Mouse (Mus musculus) T-helper 2 cell (primary cell): ENCODE measurements around the gene S100a10.

Experiments
- in situ Hi-C: fragments of 300-600 bp; cut with MboI, MseI; formaldehyde crosslinking; loops from one replicate; pipeline ENCODE4 v1.15.1; 2025; ENCODE audit warnings: high pct_unique_total_duplicates

The S100a10 gene

DNA sequence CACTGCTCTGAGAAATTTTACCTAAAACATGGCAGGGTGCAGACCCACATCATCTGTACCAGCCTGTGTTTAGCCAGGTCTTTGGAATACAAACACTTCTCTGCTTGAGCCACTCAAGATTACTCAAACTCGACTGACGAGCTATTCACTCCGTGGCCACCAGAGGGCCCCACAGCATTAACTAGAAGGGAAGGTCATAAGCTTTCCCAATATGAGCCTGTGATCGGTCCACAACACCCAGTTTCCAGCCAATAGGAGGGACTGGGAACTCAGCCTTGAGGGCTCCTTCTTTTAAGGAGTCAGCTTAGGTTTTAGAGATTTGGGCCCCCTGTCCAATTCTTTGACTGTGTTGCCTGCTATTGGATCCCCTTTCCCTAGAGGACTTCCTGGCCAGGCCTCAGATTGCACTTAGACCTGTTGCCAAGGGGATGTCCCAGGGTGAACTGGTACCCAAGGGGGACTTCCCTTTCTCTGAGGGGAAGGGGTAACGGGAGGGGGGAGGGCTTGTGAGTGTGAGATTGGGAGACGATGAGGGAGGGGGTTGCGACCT is 7.7 kb upstream of the S100a10 start:
- in situ Hi-C loops, result loop anchor here (5.0 kb wide), 1 partner anchor 55 kb away; no protein-coding TSS in a partner anchor

DNA sequence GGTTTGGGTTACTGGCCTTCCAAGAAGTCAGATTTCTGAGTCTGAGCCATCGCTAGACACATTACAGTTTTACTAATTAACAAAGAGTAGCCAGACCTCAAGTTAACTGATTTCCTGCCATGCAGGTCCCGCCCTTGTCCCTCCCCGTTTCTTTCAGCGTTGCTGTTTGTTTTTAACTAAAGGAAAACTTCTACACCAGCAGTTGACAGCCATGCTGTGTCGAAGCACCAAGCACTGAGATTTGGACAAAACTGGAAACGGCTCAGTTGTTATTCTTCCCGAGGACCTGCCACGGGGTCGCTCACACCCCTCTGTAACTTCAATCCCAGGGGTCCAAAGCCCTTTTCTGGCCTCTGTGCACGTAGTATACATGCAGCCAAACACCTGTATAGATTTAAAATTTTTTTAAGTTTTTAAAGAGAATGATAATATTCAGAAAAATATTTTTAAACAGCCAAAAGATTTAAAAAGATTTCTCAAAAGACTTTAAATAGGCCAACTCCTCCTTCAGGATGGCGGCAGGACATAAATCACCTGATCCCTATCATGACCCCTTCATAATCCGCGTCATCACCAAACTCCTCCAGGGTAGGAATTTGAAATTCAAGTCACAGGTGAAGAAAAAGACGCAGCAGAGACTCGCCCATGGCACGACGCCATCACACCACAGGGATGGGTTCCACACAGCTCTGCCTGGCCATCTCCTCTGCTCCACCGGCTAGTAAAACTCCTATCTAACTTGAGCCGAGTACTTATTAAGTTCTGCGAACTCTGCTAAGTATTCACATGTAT is 6.9 kb upstream of the S100a10 start:
- in situ Hi-C loops, result loop anchor here (5.0 kb wide), 1 partner anchor 54 kb away; no protein-coding TSS in a partner anchor

DNA sequence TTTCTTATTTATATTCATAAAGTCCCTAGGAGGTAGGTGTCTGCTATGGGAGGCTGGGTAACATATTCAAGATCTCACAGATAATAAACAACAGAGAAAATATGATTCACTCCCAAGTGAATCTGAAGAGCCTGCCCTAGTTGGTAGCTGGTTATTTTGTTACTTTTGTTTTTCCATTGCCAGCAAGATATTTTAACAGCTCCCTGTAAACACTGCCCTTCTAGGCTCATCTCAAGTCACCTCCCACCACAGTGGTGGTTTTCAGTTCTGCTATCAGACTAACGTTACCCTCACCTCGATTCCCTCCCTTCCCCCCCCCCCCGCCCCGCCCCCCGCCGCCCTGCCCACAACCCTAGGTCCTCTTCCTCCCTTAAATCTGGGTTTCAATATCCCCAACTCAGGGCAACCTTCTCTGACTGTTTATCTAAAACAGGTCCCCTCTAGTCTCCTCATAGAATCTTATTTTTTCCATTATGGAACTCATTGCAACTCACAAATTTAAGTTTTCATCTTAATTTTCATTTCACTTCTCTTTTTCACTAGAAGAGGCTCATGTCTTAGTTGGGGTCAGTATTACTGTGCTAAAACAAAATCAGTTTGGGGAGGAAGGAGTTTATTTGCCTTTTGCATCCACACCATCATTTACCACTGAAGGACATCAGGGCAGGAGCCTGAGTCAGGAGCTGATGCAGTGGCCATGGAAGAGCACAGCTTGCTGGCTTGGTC is 6.2 kb upstream of the S100a10 start:
- in situ Hi-C loops, result loop anchor here (5.0 kb wide), 1 partner anchor 54 kb away; no protein-coding TSS in a partner anchor

DNA sequence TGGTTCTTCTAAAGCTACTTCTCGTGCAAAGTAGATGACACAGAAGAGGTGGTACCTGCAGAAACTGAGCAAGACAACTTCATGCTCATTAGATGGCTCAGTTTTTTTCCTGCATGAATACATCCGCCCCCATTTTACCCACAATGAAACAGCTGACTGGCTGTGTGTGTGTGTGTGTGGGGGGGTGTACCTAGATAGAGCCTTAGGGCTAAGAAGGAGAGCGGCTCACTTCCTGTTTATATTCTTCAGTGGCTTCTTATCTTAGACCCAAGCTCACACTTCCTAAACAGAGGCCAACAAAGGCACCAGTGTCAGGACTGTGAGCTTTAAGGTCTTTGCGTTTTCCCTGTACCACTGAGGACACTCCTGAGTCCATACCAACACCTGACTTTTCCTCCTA is 4.9 kb upstream of the S100a10 start:
- in situ Hi-C loops, result loop anchor here (5.0 to 10.0 kb wide), 3 partner anchors 43 to 1335 kb away; partner anchors contain the start of gene Psmb4

DNA sequence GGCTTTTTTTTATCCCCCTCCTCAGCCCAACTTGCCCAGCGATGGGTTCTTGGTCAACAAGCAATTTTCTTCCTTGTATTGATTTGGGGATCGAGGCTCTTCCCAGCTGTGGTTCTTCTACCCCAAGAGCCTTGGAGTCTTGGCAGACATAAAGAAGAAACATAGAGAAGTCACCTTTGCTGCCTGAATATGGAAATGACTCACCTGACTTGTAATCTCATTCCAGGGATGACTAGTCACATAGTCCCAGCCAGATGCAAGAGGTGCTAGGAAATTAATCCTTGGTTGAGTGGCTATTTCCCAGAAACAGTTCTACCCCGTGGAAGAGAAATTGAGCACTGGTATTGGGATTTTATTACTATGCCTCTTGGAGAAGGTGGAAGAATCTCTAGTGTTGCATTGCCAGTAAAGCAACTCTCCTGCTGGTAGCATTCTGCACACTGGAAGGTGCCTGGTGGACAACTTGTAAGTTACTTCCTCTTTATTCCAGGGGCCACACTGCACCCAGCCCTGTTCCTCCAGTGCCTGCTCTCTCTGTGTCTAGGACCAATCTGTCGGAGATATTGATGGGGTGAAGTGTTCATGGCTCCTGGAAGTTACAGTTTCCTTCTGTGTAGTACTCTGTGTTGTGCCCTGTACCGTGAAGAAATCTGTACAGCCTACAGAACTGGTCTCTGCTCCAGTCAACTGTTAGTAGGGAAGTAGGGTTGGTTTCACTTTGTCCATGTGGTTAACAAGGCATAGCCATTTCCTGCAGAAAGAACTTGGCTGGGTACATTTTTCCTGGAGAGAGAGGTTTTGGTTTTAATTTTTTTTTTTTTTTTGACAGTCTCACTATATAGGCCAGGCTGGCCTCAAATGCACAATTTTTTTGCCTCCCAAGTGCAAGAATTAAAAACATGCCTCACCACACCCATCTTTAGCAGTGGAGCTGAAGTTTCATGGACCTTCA is 2.7 kb upstream of the S100a10 start:
- in situ Hi-C loops, result loop anchor here (5.0 to 10.0 kb wide), 2 partner anchors 45 to 1333 kb away; partner anchors contain the start of gene Psmb4

DNA sequence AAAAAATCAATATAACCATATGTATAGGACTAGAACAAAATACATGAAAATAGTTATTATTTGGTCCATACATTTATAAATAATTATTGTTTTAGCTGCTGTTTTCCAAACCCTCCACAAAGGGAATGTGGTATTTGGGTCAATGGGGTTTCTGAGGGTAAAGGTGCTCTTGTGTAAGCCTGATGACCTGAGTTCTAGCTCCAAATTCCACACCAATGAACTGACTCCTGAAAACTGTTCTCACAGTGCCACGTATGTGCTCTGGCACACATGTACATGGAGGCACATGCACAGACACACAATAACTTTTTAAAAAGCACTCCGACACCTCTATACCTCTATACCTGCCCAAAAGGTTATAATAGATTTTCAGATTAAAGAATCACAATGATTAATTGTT is 1.6 kb upstream of the S100a10 start:
- in situ Hi-C loops, result loop anchor here (5.0 to 10.0 kb wide), 2 partner anchors 46 to 1331 kb away; partner anchors contain the start of gene Psmb4

DNA sequence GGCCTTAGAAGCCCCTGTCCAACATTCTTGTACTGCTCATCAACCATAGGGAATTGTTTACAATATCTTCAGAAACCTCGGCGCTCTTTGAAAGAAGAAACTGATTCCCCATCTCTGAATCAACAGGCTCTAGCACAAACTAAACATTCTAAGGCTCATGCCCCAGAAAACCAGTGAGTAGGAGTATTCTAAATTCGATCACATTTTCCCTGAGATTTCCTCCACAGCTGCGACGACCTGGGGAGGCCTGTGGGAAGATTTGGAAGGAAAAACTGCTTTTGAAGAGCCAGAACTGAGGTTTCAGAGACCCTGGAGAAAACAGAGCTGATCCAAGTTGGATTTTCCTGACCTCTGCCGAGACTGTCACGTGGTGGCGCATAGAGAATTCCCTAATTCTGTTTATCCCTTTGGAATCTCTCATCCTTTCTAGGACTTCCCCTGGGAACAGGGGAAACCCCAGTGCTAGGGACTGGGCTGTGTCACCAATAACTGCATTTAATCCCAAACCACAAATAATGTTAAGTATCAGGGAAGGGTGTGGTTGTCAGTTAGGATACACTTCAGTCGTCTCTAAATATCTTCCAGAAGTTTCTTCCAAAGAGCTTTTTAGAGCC is 1.0 kb upstream of the S100a10 start:
- in situ Hi-C loops, result loop anchor here (5.0 to 10.0 kb wide), 2 partner anchors 47 to 1331 kb away; partner anchors contain the start of gene Psmb4

DNA sequence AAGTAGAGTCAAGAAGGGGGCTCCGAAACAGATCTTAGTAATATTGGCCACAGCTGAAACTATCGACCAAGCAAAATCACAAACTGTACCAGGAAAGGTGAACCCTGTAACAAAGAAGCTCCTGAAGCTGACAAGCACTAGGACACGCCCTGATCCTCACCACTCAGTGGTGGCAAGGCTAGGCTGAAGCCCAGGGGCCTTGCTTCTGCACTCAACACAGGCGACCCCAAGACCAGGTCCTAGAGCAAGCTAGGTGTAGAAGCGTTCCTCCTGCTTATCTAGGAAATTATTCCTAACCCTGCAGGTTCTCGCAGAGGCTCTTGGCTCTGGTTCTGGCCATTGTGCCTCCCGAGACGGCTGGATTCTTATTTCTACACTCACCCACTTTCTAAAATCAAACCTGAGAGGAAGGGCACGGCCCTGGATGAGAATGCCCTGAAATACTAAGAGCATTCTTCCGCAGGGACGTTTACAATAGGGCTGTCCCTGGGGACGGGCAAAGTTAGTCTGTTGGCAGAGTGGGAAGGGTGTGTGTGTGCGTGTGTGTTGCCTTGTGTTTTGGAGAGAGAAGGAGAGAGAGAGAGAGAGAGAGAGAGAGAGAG is 400 bp upstream of the S100a10 start:
- in situ Hi-C loops, result loop anchor here (5.0 to 10.0 kb wide), 2 partner anchors 47 to 1330 kb away; partner anchors contain the start of gene Psmb4

DNA sequence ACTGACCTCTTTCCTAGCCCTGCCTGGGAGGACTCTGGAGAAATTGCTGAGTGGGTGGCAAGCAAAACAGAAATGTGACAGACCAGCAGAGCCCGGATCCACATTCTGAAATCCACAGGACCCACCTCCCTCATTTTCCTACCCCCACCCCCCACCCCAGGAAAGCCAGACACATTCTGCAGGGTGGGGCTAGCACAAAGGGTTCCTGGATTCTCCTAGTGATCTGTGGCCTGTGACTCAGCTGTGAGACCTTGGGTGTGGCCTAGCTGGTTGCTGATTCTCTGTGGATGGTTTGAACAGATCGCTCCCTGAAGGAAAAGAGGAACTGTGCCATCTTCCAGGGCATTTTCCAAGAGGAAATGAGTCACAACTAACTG is 986 bp downstream of the S100a10 start:
- in situ Hi-C loops, result loop anchor here (10.0 kb wide), 1 partner anchor 1329 kb away; the partner anchor contains the start of gene Psmb4

DNA sequence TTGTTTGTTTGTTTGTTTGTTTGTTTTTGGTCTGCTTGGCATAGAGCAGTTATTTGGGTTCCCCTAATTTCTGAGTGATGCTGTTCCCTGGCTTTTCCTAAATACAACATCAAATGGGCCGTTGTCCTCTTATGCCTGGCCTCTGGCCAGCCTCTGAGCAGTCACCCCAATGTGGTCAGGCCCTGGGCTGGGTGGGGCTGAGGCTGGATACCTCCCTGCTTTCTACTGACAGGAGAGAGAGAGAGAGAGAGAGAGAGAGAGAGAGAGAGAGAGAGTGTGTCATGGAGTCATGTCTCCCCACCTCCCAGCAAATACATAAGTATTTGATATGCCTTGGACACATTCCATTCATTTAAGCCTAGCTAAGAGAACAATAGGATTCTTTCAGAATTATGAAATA is 1.7 kb downstream of the S100a10 start:
- in situ Hi-C loops, result loop anchor here (10.0 kb wide), 1 partner anchor 1328 kb away; the partner anchor contains the start of gene Psmb4

DNA sequence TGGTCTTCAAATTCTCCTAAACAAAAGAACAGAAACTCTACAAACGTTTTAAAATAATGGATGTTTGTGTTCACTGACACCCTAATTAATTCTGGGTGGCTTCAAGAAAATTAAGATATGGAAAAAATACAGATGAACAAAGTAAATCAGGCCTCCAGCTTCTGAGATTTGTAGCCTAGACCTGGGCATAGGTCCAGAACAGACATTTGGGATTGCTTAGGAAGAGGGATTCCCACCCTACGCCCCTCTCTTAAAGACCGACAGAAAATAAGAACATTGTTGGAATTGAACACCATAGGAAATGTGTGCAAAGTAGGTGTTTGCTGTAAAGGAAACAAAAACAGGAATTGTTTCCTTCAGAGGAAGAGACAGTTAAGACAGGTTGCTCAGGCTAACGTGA is 2.6 kb downstream of the S100a10 start:
- in situ Hi-C loops, result loop anchor here (10.0 kb wide), 1 partner anchor 1327 kb away; the partner anchor contains the start of gene Psmb4

DNA sequence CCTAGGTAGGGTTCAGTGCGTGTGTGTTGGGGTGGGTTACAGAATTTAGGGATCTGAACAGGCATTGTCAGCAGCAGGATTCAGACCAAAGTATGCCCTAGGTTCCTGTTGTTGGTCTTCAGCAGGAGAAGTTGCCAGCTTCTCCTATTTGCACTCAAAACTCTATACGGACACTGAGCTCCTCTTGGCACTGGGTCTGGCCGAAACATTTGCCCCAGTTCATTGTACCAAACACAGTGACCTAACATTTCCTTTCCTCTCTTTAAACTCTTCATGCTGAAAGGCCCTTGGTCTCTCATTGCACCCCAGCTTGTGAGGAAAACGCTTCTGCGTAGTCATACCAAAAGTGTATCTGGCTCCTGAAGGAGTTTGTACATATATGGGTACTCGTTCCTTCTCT is 5.1 kb downstream of the S100a10 start:
- in situ Hi-C loops, result loop anchor here (10.0 kb wide), 2 partner anchors 1045 to 1325 kb away; partner anchors contain the start of gene Psmb4

DNA sequence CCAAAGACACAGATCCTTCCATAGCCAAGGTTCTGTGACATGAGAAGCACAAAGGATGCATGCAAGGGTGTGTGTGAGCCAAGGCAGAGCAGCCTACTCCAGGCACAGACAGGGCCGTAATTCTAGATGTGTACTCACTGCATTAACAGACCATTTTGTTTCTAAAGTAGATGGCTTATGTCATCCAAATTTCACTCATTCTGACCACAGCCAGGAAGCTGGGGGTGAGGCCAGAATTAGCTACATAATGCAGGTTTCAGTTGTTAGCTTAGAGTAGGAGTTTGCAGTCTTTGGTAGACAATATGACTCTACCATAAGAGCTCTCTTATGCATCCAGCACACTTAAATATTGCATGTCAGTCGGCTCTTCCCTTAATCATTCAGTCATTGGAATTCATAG is 7.5 kb downstream of the S100a10 start:
- in situ Hi-C loops, result loop anchor here (10.0 kb wide), 1 partner anchor 1042 kb away; no protein-coding TSS in a partner anchor

DNA sequence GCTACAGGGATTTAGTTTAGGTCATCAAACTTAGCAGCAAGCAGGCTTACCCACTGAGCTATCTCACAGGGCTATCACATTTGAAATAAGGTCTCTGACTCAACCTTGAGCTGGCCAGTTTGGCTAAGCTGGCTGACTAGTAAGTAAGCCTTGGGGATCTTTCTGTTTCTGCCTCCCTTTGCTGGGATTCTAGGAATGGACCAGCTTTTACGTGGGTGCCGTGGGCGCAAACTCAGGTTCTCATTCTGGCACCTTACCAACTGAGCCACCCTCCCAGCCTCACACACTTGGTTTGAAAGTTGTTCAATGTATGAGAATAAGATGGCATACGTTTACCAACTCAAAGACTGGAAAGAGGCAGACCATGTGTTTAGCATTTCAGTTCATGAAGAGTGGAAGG is 8.3 kb downstream of the S100a10 start:
- in situ Hi-C loops, result loop anchor here (10.0 kb wide), 1 partner anchor 1042 kb away; no protein-coding TSS in a partner anchor

DNA sequence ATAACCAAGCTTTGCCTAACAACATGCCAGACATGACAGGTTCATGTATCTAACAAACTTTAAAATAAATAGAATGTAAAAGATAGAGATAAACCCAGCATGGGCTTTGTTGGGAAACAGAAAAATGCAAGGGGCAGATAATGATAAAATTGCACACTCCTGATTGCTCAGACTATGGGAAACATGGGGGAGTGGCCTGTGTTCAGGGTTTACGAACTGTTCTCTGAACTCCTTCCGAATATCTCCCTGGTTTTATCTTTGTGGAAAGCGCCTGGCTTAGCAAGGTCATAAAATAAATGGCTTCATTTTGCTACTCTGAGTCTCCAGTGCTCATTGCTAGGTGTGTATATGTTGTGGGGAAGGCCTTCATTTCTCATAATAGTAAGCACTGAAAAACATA is 12.0 kb downstream of the S100a10 start:
- in situ Hi-C loops, result loop anchor here (10.0 kb wide), 1 partner anchor 1038 kb away; no protein-coding TSS in a partner anchor

DNA sequence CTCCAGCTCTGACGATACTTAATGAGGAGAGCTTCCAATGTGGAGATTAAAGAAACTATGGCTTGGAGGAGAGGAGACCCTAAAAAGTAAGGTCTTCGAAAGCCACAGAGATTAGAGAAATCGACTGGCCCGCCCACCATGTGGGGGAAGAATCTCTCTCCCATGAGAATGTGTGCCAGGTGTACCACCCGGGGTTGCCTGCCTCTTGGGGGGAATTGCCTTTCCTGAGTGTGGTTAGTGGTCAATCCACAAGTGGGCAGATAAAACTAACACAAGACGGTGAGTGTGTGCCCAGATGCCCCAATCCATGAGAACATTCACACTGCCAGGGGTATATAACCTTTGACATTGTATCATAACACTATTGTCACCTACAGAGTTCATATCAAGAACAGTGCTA is 12.8 kb downstream of the S100a10 start:
- in situ Hi-C loops, result loop anchor here (10.0 kb wide), 1 partner anchor 1037 kb away; no protein-coding TSS in a partner anchor

DNA sequence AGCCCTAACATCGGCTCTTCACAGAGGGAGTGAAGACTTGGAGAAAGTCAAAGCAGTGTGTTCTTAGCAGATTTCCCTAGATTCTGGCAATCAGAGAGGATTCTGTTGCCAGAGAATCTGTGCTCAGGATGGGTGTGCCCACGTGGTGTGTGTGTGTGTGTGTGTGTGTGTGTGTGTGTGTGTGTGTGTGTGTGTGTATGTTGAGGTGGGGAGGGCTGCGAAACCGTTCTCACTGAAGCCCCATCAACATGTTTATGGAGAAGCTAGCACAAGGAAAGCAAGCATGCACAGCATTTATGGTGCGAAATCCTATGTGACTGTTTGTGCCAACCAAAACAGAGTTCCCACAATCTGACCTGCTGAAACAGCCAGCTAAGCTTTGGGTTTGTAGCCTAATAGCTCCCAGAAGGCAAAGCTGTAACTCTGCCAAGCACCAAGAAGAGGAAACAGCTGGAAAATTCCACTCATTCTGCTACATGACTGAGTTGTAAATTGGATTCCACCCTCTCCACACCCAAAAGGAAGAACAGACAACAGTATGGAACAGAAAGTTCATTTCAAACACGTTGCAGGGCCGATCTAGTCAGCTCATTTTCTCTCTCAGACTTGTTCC is 13.7 kb downstream of the S100a10 start:
- in situ Hi-C loops, result loop anchor here (10.0 kb wide), 1 partner anchor 1036 kb away; no protein-coding TSS in a partner anchor

DNA sequence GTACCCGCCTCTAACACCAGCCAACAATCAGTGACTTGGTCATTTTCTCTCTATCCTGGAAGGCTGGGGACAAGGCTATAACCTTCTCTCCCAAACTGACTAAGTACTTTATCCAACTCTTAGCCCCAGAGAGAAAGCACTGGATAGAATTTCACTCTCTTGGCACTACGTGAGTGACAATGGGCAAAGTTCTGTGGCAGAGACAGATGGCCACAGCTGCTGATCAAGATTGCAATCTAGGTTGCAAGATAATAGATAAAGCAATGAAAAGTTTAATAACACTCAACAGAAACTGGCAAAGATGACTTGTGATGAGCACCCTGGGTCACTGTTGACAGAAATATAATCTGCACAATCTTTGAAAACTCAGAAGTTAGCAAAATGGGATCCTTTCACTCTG is 14.2 kb downstream of the S100a10 start:
- in situ Hi-C loops, result loop anchor here (10.0 kb wide), 1 partner anchor 1036 kb away; no protein-coding TSS in a partner anchor
